Mouse (Mus musculus): Measurements from ENCODE around the gene Sf3a2. TPM values are rescaled to one million over a fixed set of nuclear protein-coding genes. Genes with fewer than 3 reads are reported as not detected.

Gene Sf3a2
- polyA plus RNA-seq, 1 experiment from 2014 or later = 51.3 TPM

DNA sequence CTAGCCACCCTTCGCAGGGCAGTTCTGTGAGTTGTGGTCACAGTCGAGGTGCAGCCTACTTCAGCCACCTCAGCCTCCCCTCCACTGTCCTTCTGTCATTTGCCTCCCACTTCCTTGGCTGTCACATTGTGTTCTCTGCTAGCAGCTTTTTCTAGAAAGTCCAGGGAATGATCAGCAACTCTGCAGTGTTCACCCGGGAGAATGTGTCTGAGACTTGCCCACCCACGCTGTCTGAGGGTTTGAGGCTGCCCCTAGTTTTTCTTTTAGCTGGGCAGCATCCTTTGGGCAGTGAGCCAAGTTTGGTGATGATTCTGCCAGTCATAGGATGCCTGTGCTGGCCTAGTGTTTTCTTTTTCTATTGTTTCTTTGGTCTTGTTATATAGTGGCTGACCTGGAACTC, 41.0 kb upstream of the Sf3a2 start:
- WGBS = 61% methylated on average over 4 of the region's 4 CpGs
- Histone ChIP-seq H3K4me2 (ENCODE audit: low read depth, low read length) (peak overlapping the region; percentile 98), H3K9me3 (replicated peaks; ENCODE audit: control insufficient read depth, low read length) (no peaks in the 10 kb centered on the region), H3K9ac (ENCODE audit: low read length) (peak overlapping the region; percentile 95), H3K4me3 (replicated peaks; ENCODE audit: low read length) (no peak overlapping the region), H3K27ac (ENCODE audit: low read length) (no peak overlapping the region), H3K36me3 (ENCODE audit: control insufficient read depth, insufficient read depth, low read length) (no peaks in the 10 kb centered on the region), H3K27me3 (ENCODE audit: control insufficient read depth, insufficient read depth, low read length) (no peaks in the 10 kb centered on the region), H3K4me1 (ENCODE audit: control insufficient read depth, insufficient read depth, low read length) (peaks cover 54% of the 10 kb centered on the region)
- no peak for ATAC-seq (ENCODE audit: insufficient read depth, low FRiP score)

DNA sequence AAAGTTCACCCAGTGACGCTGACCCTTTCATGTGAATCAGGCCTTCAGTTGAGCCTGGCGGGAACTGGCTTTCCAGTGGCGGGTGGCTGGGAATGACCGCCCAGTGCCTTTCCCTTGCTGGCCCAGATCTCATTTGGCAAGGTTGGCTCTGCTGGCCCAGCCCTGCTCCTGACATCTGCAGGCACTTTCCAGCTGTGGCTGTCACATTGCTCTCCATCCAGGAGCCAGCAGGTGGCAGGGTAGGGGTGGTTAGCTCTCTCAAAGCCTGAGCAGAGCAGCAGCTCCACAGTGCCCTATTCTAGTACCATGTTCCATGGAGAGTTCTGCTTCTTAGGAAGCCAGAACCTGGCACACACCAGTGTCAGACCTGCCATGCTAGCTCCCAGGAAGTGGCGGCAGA, 40.3 kb upstream of the Sf3a2 start:
- H3K4me2 ChIP-seq (ENCODE audit: low read depth, low read length) = no peak overlapping the region; the same call in 1 of the 2 replicates
- H3K27ac ChIP-seq (ENCODE audit: low read length) = no peak overlapping the region
- no peak for ATAC-seq (ENCODE audit: insufficient read depth, low FRiP score)
- H3K27me3 ChIP-seq (ENCODE audit: control insufficient read depth, insufficient read depth, low read length) = no peaks in the 10 kb centered on the region
- 34% methylated on average over 5 of the region's 5 CpGs for WGBS
- H3K4me1 ChIP-seq (ENCODE audit: control insufficient read depth, insufficient read depth, low read length) = peaks cover 46% of the 10 kb centered on the region
- H3K9me3 ChIP-seq (replicated peaks; ENCODE audit: control insufficient read depth, low read length) = no peaks in the 10 kb centered on the region
- no peaks in the 10 kb centered on the region for H3K36me3 ChIP-seq (ENCODE audit: control insufficient read depth, insufficient read depth, low read length)
- no peak overlapping the region for H3K9ac ChIP-seq (ENCODE audit: low read length)
- H3K4me3 ChIP-seq (replicated peaks; ENCODE audit: low read length) = no peak overlapping the region

DNA sequence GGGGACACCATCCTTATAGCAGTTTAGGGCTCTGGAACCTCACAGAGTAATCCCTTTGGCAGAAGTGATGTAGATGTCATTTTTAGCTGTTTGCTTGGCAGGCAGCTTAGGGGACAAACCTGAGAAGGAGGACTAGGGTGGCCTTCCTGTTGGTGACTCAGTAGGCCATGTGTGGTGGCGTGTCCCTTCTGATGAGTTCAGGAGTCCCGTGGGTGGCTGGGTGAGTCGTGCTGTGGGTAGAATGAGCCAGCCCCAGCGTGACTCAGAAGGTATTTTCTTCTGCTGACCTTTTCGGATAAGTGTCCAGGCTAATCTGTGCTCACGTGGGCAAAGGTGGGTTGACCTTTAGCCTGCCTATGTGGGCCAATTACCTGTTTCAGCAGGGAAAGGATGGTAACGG, 39.3 kb upstream of the Sf3a2 start:
- Histone ChIP-seq H3K36me3 (ENCODE audit: control insufficient read depth, insufficient read depth, low read length) (no peaks in the 10 kb centered on the region), H3K27ac (ENCODE audit: low read length) (no peak overlapping the region), H3K9me3 (replicated peaks; ENCODE audit: control insufficient read depth, low read length) (no peaks in the 10 kb centered on the region), H3K4me3 (replicated peaks; ENCODE audit: low read length) (no peak overlapping the region), H3K9ac (ENCODE audit: low read length) (no peak overlapping the region), H3K4me1 (ENCODE audit: control insufficient read depth, insufficient read depth, low read length) (peaks cover 46% of the 10 kb centered on the region), H3K4me2 (ENCODE audit: low read depth, low read length) (no peak overlapping the region), H3K27me3 (ENCODE audit: control insufficient read depth, insufficient read depth, low read length) (no peaks in the 10 kb centered on the region)
- ATAC-seq (ENCODE audit: insufficient read depth, low FRiP score) = no peak
- 65% methylated on average over 7 of the region's 7 CpGs for WGBS

DNA sequence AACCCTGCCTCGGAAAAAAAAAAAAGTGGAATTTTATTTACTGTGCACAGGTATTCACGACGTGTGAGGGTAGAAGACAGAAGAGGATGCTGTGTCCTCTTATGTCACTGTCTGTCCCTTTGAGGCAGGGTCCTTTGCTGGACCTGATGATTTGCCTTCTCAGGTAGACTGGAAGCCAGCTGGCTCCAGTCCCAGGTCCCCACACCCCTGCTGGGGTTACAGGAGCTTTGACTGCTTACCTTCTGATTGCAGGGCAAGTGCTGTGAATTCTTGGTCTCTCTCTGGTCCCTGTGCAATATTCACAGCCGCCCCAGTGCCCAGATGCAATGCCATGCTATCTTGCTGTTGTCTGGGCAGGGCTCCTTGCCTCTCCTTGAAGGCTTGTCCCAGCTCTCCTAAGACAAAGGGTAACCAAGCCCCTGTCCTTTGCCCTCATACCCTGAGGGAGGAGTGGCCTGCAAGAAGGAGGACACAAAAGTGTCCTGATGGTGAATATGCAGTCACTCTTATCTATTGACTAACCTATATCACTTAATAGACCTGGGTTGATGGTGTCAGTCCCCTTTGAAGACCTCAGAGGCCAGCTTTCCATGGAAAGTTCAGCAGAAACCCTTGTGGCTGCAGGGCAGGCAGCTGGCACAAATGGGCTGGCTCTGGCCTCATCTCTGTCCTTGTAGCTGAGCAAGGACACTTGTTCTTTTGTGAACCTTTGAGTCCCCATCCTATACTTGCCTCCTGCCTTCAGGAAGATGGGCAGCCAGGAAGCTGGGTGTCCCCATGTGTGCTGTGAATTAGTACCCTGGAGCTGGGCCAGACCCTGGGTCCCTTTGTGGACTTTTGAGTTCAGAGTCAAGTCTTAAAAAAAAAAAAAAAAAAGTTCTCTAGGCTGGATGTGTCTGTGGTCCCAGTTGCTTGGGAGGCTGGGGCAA, 37.1 kb upstream of the Sf3a2 start:
- H3K27ac ChIP-seq (ENCODE audit: low read length) = no peak overlapping the region; the same call in 1 of the 2 replicates
- ATAC-seq (ENCODE audit: insufficient read depth, low FRiP score) = no peak
- H3K36me3 ChIP-seq (ENCODE audit: control insufficient read depth, insufficient read depth, low read length) = 0 out of 2 replicates have a peak, but pooled peaks cover 8% of the 10 kb centered on the region
- H3K4me1 ChIP-seq (ENCODE audit: control insufficient read depth, insufficient read depth, low read length) = peaks cover 44% of the 10 kb centered on the region
- no peak overlapping the region for H3K4me3 ChIP-seq (replicated peaks; ENCODE audit: low read length)
- no peaks in the 10 kb centered on the region for H3K27me3 ChIP-seq (ENCODE audit: control insufficient read depth, insufficient read depth, low read length)
- no peaks in the 10 kb centered on the region for H3K9me3 ChIP-seq (replicated peaks; ENCODE audit: control insufficient read depth, low read length)
- 71% methylated on average over 4 of the region's 4 CpGs for WGBS
- H3K9ac ChIP-seq (ENCODE audit: low read length) = no peak overlapping the region; the same call in 1 of the 2 replicates
- no peak overlapping the region for H3K4me2 ChIP-seq (ENCODE audit: low read depth, low read length)

DNA sequence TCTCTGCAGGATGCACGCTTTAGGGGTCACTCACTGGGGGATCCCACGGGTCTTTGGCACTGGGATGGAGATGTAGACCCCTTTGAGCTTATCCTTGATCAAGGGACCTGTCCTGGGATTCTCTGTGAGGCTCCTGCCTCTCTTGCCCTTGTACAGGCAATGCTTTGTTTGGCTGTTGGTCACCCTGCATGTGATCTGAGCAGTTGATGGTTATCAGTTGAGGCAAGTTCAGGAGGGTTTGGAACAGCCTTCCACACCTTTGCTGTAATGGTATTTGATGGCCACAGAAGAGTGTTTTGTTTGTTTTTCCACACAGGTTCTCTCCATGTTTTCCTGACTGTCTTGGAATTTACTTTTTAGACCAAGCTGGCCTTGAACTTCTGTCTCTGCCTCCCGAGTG, 36.2 kb upstream of the Sf3a2 start:
- Histone ChIP-seq H3K27me3 (ENCODE audit: control insufficient read depth, insufficient read depth, low read length) (no peaks in the 10 kb centered on the region), H3K27ac (ENCODE audit: low read length) (no peak overlapping the region), H3K4me2 (ENCODE audit: low read depth, low read length) (no peak overlapping the region), H3K9ac (ENCODE audit: low read length) (no peak overlapping the region), H3K9me3 (replicated peaks; ENCODE audit: control insufficient read depth, low read length) (no peaks in the 10 kb centered on the region), H3K36me3 (ENCODE audit: control insufficient read depth, insufficient read depth, low read length) (0 out of 2 replicates have a peak, but pooled peaks cover 12% of the 10 kb centered on the region), H3K4me1 (ENCODE audit: control insufficient read depth, insufficient read depth, low read length) (peaks cover 37% of the 10 kb centered on the region), H3K4me3 (replicated peaks; ENCODE audit: low read length) (no peak overlapping the region)
- 62% methylated on average over 3 of the region's 3 CpGs for WGBS
- ATAC-seq (ENCODE audit: insufficient read depth, low FRiP score) = no peak

DNA sequence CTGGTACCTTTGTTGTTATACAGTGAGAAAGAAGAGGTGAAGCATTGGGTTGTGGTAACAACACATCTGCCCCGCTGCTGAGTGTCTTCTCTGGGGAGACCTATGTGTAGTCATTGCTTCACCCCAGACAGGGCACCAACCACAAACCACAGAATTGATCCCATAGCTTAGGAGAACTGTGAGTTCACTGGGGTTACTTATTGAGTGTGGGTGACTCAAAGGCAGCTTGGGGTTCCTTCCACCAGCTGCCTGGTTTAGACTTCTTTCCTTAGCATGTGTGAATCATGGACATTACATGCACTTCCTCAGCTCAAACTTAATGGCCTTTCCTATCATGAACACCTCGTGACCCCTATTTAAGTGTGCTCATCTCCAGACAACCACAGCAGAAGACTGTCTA, 34.5 kb upstream of the Sf3a2 start:
- 0 out of 2 replicates have a peak, but pooled peaks cover 15% of the 10 kb centered on the region for H3K36me3 ChIP-seq (ENCODE audit: control insufficient read depth, insufficient read depth, low read length)
- peaks cover 21% of the 10 kb centered on the region for H3K4me1 ChIP-seq (ENCODE audit: control insufficient read depth, insufficient read depth, low read length)
- no peak overlapping the region for H3K4me2 ChIP-seq (ENCODE audit: low read depth, low read length)
- no peaks in the 10 kb centered on the region for H3K9me3 ChIP-seq (replicated peaks; ENCODE audit: control insufficient read depth, low read length)
- no peak overlapping the region for H3K4me3 ChIP-seq (replicated peaks; ENCODE audit: low read length)
- H3K27me3 ChIP-seq (ENCODE audit: control insufficient read depth, insufficient read depth, low read length) = no peaks in the 10 kb centered on the region
- WGBS = 83% methylated on average over 2 of the region's 2 CpGs
- no peak for ATAC-seq (ENCODE audit: insufficient read depth, low FRiP score)
- no peak overlapping the region for H3K9ac ChIP-seq (ENCODE audit: low read length)
- H3K27ac ChIP-seq (ENCODE audit: low read length) = no peak overlapping the region

DNA sequence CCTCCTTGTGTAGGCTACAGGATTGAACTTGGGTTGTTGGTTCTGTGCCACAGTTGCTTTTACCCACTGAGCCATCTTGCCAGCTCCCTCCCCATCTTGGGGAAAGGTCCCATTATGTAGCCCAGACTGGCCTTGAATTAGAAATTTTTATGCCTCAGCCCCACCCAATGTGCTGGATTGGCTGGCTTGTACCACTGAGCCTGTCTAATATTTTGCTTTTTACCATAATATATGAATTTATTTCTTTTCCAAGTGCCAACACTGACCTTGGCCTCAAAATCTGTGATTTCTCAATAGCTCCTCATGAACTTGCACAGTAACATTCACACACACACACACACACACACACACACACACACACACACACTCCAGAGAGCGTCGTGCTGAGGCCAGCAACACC, 32.3 kb upstream of the Sf3a2 start:
- Histone ChIP-seq H3K27me3 (ENCODE audit: control insufficient read depth, insufficient read depth, low read length) (no peaks in the 10 kb centered on the region), H3K9me3 (replicated peaks; ENCODE audit: control insufficient read depth, low read length) (no peaks in the 10 kb centered on the region), H3K4me1 (ENCODE audit: control insufficient read depth, insufficient read depth, low read length) (peaks cover 14% of the 10 kb centered on the region), H3K27ac (ENCODE audit: low read length) (peak overlapping the region; percentile 42), H3K36me3 (ENCODE audit: control insufficient read depth, insufficient read depth, low read length) (0 out of 2 replicates have a peak, but pooled peaks cover 15% of the 10 kb centered on the region), H3K4me3 (replicated peaks; ENCODE audit: low read length) (no peak overlapping the region), H3K9ac (ENCODE audit: low read length) (no peak overlapping the region), H3K4me2 (ENCODE audit: low read depth, low read length) (no peak overlapping the region)
- ATAC-seq (ENCODE audit: insufficient read depth, low FRiP score) = no peak
- WGBS = 50% methylated on average over 2 of the region's 2 CpGs

DNA sequence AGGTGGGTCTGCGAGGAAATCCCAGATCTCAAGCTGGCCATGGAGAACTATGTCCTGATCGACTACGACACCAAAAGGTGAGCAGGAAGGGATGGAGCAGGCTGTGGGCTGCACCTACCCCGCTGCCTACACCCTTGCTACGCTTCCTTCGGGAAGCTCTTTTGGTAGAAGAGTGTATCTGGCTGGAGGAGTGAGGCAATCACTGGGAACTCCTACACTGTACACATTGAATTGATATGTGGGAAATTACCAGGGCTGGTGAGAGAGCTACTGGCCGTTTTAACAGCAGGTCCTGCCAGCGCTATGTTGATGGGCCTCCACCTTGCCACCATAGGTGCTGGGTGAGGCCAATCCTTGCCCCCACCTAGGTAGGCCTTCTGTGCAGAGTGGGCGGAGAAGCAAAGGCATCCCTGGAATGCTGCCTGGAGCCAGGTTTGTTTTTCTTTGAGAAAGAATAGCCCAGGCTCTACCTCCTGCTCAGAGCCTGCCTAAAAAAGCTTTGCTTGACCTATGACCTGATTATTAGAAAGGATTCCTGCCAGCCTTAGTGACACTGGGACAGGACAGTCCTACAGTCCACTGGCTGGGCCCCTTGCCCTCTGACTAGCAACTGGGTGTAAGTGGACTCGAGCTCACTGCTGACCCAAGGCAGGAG, 31.7 kb upstream of the Sf3a2 start:
- no peaks in the 10 kb centered on the region for H3K27me3 ChIP-seq (ENCODE audit: control insufficient read depth, insufficient read depth, low read length)
- H3K4me2 ChIP-seq (ENCODE audit: low read depth, low read length) = no peak overlapping the region
- H3K9ac ChIP-seq (ENCODE audit: low read length) = no peak overlapping the region
- H3K9me3 ChIP-seq (replicated peaks; ENCODE audit: control insufficient read depth, low read length) = no peaks in the 10 kb centered on the region
- H3K4me3 ChIP-seq (replicated peaks; ENCODE audit: low read length) = no peak overlapping the region
- ATAC-seq (ENCODE audit: insufficient read depth, low FRiP score) = peak; percentile 57; the same call in 1 of the 2 replicates
- peaks cover 9% of the 10 kb centered on the region for H3K4me1 ChIP-seq (ENCODE audit: control insufficient read depth, insufficient read depth, low read length)
- H3K27ac ChIP-seq (ENCODE audit: low read length) = peak overlapping the region; percentile 42
- 57% methylated on average over 10 of the region's 10 CpGs for WGBS
- 0 out of 2 replicates have a peak, but pooled peaks cover 15% of the 10 kb centered on the region for H3K36me3 ChIP-seq (ENCODE audit: control insufficient read depth, insufficient read depth, low read length)

DNA sequence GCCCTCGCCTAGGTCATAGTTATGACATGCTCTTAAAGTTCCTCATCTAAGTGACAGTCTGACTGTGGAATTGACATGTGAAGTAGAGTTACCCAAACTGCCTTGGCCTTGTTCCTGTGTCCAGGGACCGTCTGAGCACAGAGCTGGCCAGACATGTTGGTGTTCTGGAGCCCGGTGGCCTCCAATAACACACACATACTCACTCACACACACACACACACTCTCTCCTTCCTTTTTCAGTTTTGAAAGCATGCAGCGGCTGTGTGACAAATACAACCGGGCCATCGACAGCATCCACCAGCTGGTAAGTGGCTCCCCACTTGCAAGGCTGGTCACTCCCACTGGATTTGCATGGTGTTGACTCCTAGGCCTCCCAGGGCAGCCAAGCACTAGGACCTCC, 29.6 kb upstream of the Sf3a2 start:
- 84% methylated on average over 6 of the region's 6 CpGs for WGBS
- Histone ChIP-seq H3K27ac (ENCODE audit: low read length) (no peak overlapping the region), H3K9ac (ENCODE audit: low read length) (no peak overlapping the region), H3K27me3 (ENCODE audit: control insufficient read depth, insufficient read depth, low read length) (no peaks in the 10 kb centered on the region), H3K36me3 (ENCODE audit: control insufficient read depth, insufficient read depth, low read length) (0 out of 2 replicates have a peak, but pooled peaks cover 15% of the 10 kb centered on the region), H3K4me2 (ENCODE audit: low read depth, low read length) (no peak overlapping the region), H3K9me3 (replicated peaks; ENCODE audit: control insufficient read depth, low read length) (no peaks in the 10 kb centered on the region), H3K4me1 (ENCODE audit: control insufficient read depth, insufficient read depth, low read length) (peaks cover 3% of the 10 kb centered on the region; the same call in 1 of the 2 replicates), H3K4me3 (replicated peaks; ENCODE audit: low read length) (no peak overlapping the region)
- ATAC-seq (ENCODE audit: insufficient read depth, low FRiP score) = no peak
